13 mouse cellular contexts compared by ENCODE assay signal in genomic region chr9:63147786-63148409, GRCm38 (mm10). TPM values are rescaled to one million over a fixed set of nuclear protein-coding genes. Genes with fewer than 3 reads are reported as not detected.
DNase-seq lines count a peak whose midpoint lies in the region; ATAC-seq and TF ChIP-seq lines count a peak whose summit lies in the region.
"Had no signal": no experiment of that assay in that cellular context is flagged by ENCODE, and none has a peak within 500 bp of the region (broad histone marks: within the 10 kb centered on the region; RNA-seq: fewer than 3 reads in every experiment).

No protein-coding gene starts in this region.

- H3K4me1 ChIP-seq in intestine, embryonic 14.5 days (replicated peaks; ENCODE audit: control insufficient read depth, insufficient read depth, low read length), result peaks cover 25% of the 10 kb centered on the region; the same call in 1 of the 2 replicates
- no peaks in the 10 kb centered on the region for H3K4me1 ChIP-seq in intestine, postnatal 0 days (replicated peaks; ENCODE audit: control insufficient read depth, insufficient read depth, low read length)
- peaks cover 27% of the 10 kb centered on the region for H3K4me1 ChIP-seq in forebrain, embryonic 11.5 days (replicated peaks; ENCODE audit: control insufficient read depth, insufficient read depth, low read length)
- peaks cover 79% of the 10 kb centered on the region for H3K4me1 ChIP-seq in limb, embryonic 10.5 days
- H3K4me1 ChIP-seq in neural tube, embryonic 14.5 days (ENCODE audit: control insufficient read depth, insufficient read depth, low read length), result peaks cover 18% of the 10 kb centered on the region; the same call in 1 of the 2 replicates

- no peak overlapping the region for H3K4me2 ChIP-seq in intestine, embryonic 14.5 days (ENCODE audit: low read length)
- H3K4me2 ChIP-seq in intestine, postnatal 0 days (replicated peaks; ENCODE audit: low read depth), result no peak overlapping the region
- H3K4me2 ChIP-seq in forebrain, embryonic 11.5 days (ENCODE audit: low read depth, low read length, severe bottlenecking), result no peak overlapping the region
- H3K4me2 ChIP-seq in neural tube, embryonic 14.5 days (ENCODE audit: low read depth, low read length), result peak overlapping the region; percentile 67

- no peak overlapping the region for H3K27ac ChIP-seq in intestine, embryonic 14.5 days (ENCODE audit: low read depth)
- no peak overlapping the region for H3K27ac ChIP-seq in intestine, postnatal 0 days (ENCODE audit: low read depth, low read length)
- H3K27ac ChIP-seq in forebrain, embryonic 11.5 days (ENCODE audit: low read depth, low read length), result no peak overlapping the region
- no peak overlapping the region for H3K27ac ChIP-seq in limb, embryonic 10.5 days
- H3K27ac ChIP-seq in neural tube, embryonic 14.5 days (ENCODE audit: low read depth, low read length), result peak overlapping the region; percentile 89

- no peaks in the 10 kb centered on the region for H3K9me3 ChIP-seq in intestine, embryonic 14.5 days (ENCODE audit: control insufficient read depth, low read length)
- H3K9me3 ChIP-seq in intestine, postnatal 0 days (ENCODE audit: control insufficient read depth), result no peaks in the 10 kb centered on the region
- no peaks in the 10 kb centered on the region for H3K9me3 ChIP-seq in forebrain, embryonic 11.5 days (ENCODE audit: control insufficient read depth, low read length)
- H3K9me3 ChIP-seq in limb, embryonic 10.5 days (replicated peaks), result no peaks in the 10 kb centered on the region
- no peaks in the 10 kb centered on the region for H3K9me3 ChIP-seq in neural tube, embryonic 14.5 days (ENCODE audit: control insufficient read depth, low read length)

- no peaks in the 10 kb centered on the region for H3K36me3 ChIP-seq in intestine, embryonic 14.5 days (ENCODE audit: control insufficient read depth, insufficient read depth, low read length)
- H3K36me3 ChIP-seq in intestine, postnatal 0 days (ENCODE audit: control insufficient read depth, insufficient read depth), result no peaks in the 10 kb centered on the region
- H3K36me3 ChIP-seq in forebrain, embryonic 11.5 days (ENCODE audit: control insufficient read depth, insufficient read depth, low read length), result no peaks in the 10 kb centered on the region
- no peaks in the 10 kb centered on the region for H3K36me3 ChIP-seq in limb, embryonic 10.5 days
- H3K36me3 ChIP-seq in neural tube, embryonic 14.5 days (ENCODE audit: control insufficient read depth, insufficient read depth, low read length), result no peaks in the 10 kb centered on the region

- H3K4me3 ChIP-seq in intestine, embryonic 14.5 days (ENCODE audit: low read depth, low read length), result no peak overlapping the region
- no peak overlapping the region for H3K4me3 ChIP-seq in intestine, postnatal 0 days (ENCODE audit: low read depth, low read length)
- H3K4me3 ChIP-seq in forebrain, embryonic 11.5 days (ENCODE audit: low read depth, low read length), result peak overlapping the region; percentile 32
- peak overlapping the region; percentile 53; the same call in 1 of the 2 replicates for H3K4me3 ChIP-seq in limb, embryonic 10.5 days
- H3K4me3 ChIP-seq in neural tube, embryonic 14.5 days (ENCODE audit: low read depth, low read length), result peak overlapping the region; percentile 47
- H3K4me3 ChIP-seq: erythroblast, embryonic 14.5 days had no signal

- no peak for ATAC-seq in intestine, embryonic 14.5 days (replicated peaks; ENCODE audit: low FRiP score, low TSS enrichment, low read depth)
- no peak for ATAC-seq in intestine, postnatal 0 days
- ATAC-seq in forebrain, embryonic 11.5 days (replicated peaks; ENCODE audit: low FRiP score), result no peak
- no peak for ATAC-seq in neural tube, embryonic 14.5 days (ENCODE audit: low read depth)
- ATAC-seq in erythroblast, adult 5-6 weeks (replicated peaks; ENCODE audit: low FRiP score, poor library complexity, severe bottlenecking), result no peak

- peak; percentile 60 for DNase-seq in intestine, embryonic 14.5 days (ENCODE audit: low spot score)
- no peak for DNase-seq in forebrain, embryonic 11.5 days (ENCODE audit: low spot score)
- DNase-seq in limb, embryonic 10.5 days (ENCODE audit: low spot score), result peak; percentile 42
- DNase-seq in heart, postnatal 4 days, result no peak
- DNase-seq in right cerebral cortex, postnatal 10 days (ENCODE audit: low spot score in 2 of 2), result no peak
- DNase-seq: kidney, adult 2 months; lung, embryonic 14.5 days; spleen, adult 18-20 months had no signal

- no peak overlapping the region for H3K9ac ChIP-seq in intestine, embryonic 14.5 days (ENCODE audit: low read length)
- H3K9ac ChIP-seq in intestine, postnatal 0 days (ENCODE audit: low read depth, low read length), result no peak overlapping the region
- no peak overlapping the region for H3K9ac ChIP-seq in forebrain, embryonic 11.5 days (ENCODE audit: low read length)
- peak overlapping the region; percentile 69 for H3K9ac ChIP-seq in neural tube, embryonic 14.5 days (replicated peaks; ENCODE audit: low read depth, low read length)
- H3K9ac ChIP-seq: lung, embryonic 14.5 days had no signal

- H3K27me3 ChIP-seq in intestine, embryonic 14.5 days (replicated peaks; ENCODE audit: control insufficient read depth, insufficient read depth, low read length), result peaks cover 100% of the 10 kb centered on the region
- H3K27me3 ChIP-seq in intestine, postnatal 0 days (replicated peaks; ENCODE audit: control insufficient read depth, insufficient read depth, low read length), result peaks cover 100% of the 10 kb centered on the region
- peaks cover 100% of the 10 kb centered on the region for H3K27me3 ChIP-seq in forebrain, embryonic 11.5 days (ENCODE audit: control insufficient read depth, insufficient read depth, low read length)
- H3K27me3 ChIP-seq in limb, embryonic 10.5 days (ENCODE audit: low read depth, poor library complexity, severe bottlenecking), result peaks cover 100% of the 10 kb centered on the region
- peaks cover 18% of the 10 kb centered on the region for H3K27me3 ChIP-seq in neural tube, embryonic 14.5 days (ENCODE audit: control insufficient read depth, insufficient read depth, low read length)

- WGBS in intestine, embryonic 14.5 days, result 2% methylated on average over 14 of the region's 14 CpGs
- WGBS in intestine, postnatal 0 days, result 2% methylated on average over 14 of the region's 14 CpGs
- 2% methylated on average over 14 of the region's 14 CpGs for WGBS in forebrain, embryonic 11.5 days
- WGBS in limb, embryonic 10.5 days, result 2% methylated on average over 14 of the region's 14 CpGs
- 1% methylated on average over 14 of the region's 14 CpGs for WGBS in neural tube, embryonic 14.5 days

- TF ChIP-seq CTCF in intestine, postnatal 0 days (IDR thresholded peaks at IDR 0.05; ENCODE audit: low read depth), result no peak

RNA-seq across cellular contexts. Expression of gene Skor1, which starts 0.9 kb away (rescaled TPM):
- polyA plus RNA-seq in intestine, embryonic 14.5 days (2014; fragmentation: Nextera tagmentation; extraction: Ambion mirVana), result not detected in 2 replicates
- polyA plus RNA-seq in intestine, postnatal 0 days (2015; fragmentation: Nextera tagmentation; extraction: Ambion mirVana), result not detected in 2 replicates
- 0.33 and 0.43 TPM in 2 replicates for polyA plus RNA-seq in forebrain, embryonic 11.5 days (2014; fragmentation: Nextera tagmentation; extraction: Ambion mirVana)
- 0.10 and 0.14 TPM in 2 replicates for polyA plus RNA-seq in limb, embryonic 10.5 days (2016; fragmentation: Nextera tagmentation; extraction: Ambion mirVana)
- polyA plus RNA-seq in neural tube, embryonic 14.5 days (2014; fragmentation: Nextera tagmentation; extraction: Ambion mirVana), result 22.7 and 23.2 TPM in 2 replicates
- not detected in 2 replicates for total RNA-seq in erythroblast, adult 5-6 weeks (2015; ENCODE audit: low replicate concordance)
- not detected in 2 replicates for total RNA-seq in erythroblast, adult 5-6 weeks (2017; ENCODE audit: low replicate concordance)
- total RNA-seq in heart, postnatal 4 days (2021), result under 1 TPM; 0.10 to 0.23 TPM
- total RNA-seq: neutrophil, adult 5-6 weeks had no signal
- polyA plus RNA-seq: lung, embryonic 14.5 days had no signal

Comparison
In these comparisons a context has a peak if more than half of its experiments do, and no peak if none do; other contexts are left out.
1. DNase-seq: peak in intestine, embryonic 14.5 days (single experiment) and limb, embryonic 10.5 days (single experiment); none in forebrain, embryonic 11.5 days (single experiment), heart, postnatal 4 days (single experiment) and right cerebral cortex, postnatal 10 days (0 of 2).
2. H3K4me3 ChIP-seq: peak in forebrain, embryonic 11.5 days (single experiment), limb, embryonic 10.5 days (single experiment) and neural tube, embryonic 14.5 days (single experiment); none in intestine, embryonic 14.5 days (single experiment) and intestine, postnatal 0 days (single experiment).
3. RNA of gene Skor1, which starts 0.9 kb away (polyA plus RNA-seq): 22.7 to 23.2 TPM in neural tube, embryonic 14.5 days; 0.33 to 0.43 TPM in forebrain, embryonic 11.5 days, 0.10 to 0.14 TPM in limb, embryonic 10.5 days, not detected in intestine, embryonic 14.5 days and not detected in intestine, postnatal 0 days; every median in the first group is over 10 times any median in the second.